Mouse (Mus musculus): ENCODE measurements at regions not wholly inside any gene's neighbourhood (a gene's known extent, or its start where the extent isn't known, plus 50 kb on each side); places are given as distances from the start of the nearest gene placed in this dataset.

- TF ChIP-seq CTCF (IDR thresholded peaks at IDR 0.05; ENCODE audit: low read depth) (no peak), EP300 (IDR thresholded peaks at IDR 0.05; ENCODE audit: low read depth) (no peak)
- no peak for ATAC-seq (ENCODE audit: insufficient read depth)
Observed at GRCm38 (mm10) chr13:88564978-88565377, 256.3 kb upstream of the Edil3 start.

GRCm38 (mm10) chr13:88602244-88602643 lies 219.0 kb upstream of the Edil3 start:
- Histone ChIP-seq H3K4me3 (ENCODE audit: insufficient read depth in 1 of 2, low read depth in 2 of 2, low read length in 2 of 2) (no peak overlapping the region), H3K4me1 (replicated peaks; ENCODE audit: control insufficient read depth in 2 of 2, insufficient read depth in 2 of 2, low read length in 1 of 2) (no peaks in the 10 kb centered on the region), H3K9ac (replicated peaks) (no peak overlapping the region), H3K27ac (no peak overlapping the region), H3K27me3 (ENCODE audit: control insufficient read depth, insufficient read depth, low read length) (no peaks in the 10 kb centered on the region), H3K4me2 (ENCODE audit: low read depth) (no peak overlapping the region), H3K9me3 (ENCODE audit: control insufficient read depth, low read length) (no peaks in the 10 kb centered on the region), H3K36me3 (replicated peaks; ENCODE audit: control insufficient read depth, insufficient read depth, low read depth) (no peaks in the 10 kb centered on the region)
- ATAC-seq (ENCODE audit: insufficient read depth): no peak
- 55% methylated on average over 1 of the region's 1 CpGs for WGBS (ENCODE audit: insufficient replicate concordance)
- no peak for DNase-seq (ENCODE audit: low read depth in 3 of 3, low spot score in 3 of 3)
- no peak for TF ChIP-seq EP300 (IDR thresholded peaks at IDR 0.05; ENCODE audit: low read depth)
- no peak for TF ChIP-seq CTCF (IDR thresholded peaks at IDR 0.05; ENCODE audit: low read depth)

More at GRCm38 (mm10) chr13:88564978-88565377, 256.3 kb upstream of the Edil3 start:
- H3K9ac ChIP-seq (replicated peaks): no peak overlapping the region
- no peaks in the 10 kb centered on the region for H3K9me3 ChIP-seq (ENCODE audit: control insufficient read depth, low read length)
- H3K27ac ChIP-seq: no peak overlapping the region
- H3K36me3 ChIP-seq (replicated peaks; ENCODE audit: control insufficient read depth, insufficient read depth, low read depth): no peaks in the 10 kb centered on the region
- H3K27me3 ChIP-seq (ENCODE audit: control insufficient read depth, insufficient read depth, low read length): no peaks in the 10 kb centered on the region
- H3K4me1 ChIP-seq (replicated peaks; ENCODE audit: control insufficient read depth in 2 of 2, insufficient read depth in 2 of 2, low read length in 1 of 2): no peaks in the 10 kb centered on the region
- no peak for DNase-seq (ENCODE audit: low read depth in 3 of 3, low spot score in 3 of 3)
- WGBS (ENCODE audit: insufficient replicate concordance): 64% methylated on average over 1 of the region's 1 CpGs
- no peak overlapping the region for H3K4me2 ChIP-seq (ENCODE audit: low read depth)
- no peak overlapping the region for H3K4me3 ChIP-seq (ENCODE audit: insufficient read depth in 1 of 2, low read depth in 2 of 2, low read length in 2 of 2)

GRCm38 (mm10) chr13:88610610-88611009 lies 210.7 kb upstream of the Edil3 start:
- no peak overlapping the region for H3K9ac ChIP-seq (replicated peaks)
- H3K27ac ChIP-seq: no peak overlapping the region
- H3K4me3 ChIP-seq (ENCODE audit: insufficient read depth in 1 of 2, low read depth in 2 of 2, low read length in 2 of 2): no peak overlapping the region
- DNase-seq (ENCODE audit: low read depth in 3 of 3, low spot score in 3 of 3): no peak
- H3K27me3 ChIP-seq (ENCODE audit: control insufficient read depth, insufficient read depth, low read length): no peaks in the 10 kb centered on the region
- H3K4me1 ChIP-seq (replicated peaks; ENCODE audit: control insufficient read depth in 2 of 2, insufficient read depth in 2 of 2, low read length in 1 of 2): no peaks in the 10 kb centered on the region
- no peak for TF ChIP-seq EP300 (IDR thresholded peaks at IDR 0.05; ENCODE audit: low read depth)
- TF ChIP-seq CTCF (IDR thresholded peaks at IDR 0.05; ENCODE audit: low read depth): no peak
- H3K4me2 ChIP-seq (ENCODE audit: low read depth): no peak overlapping the region
- no peaks in the 10 kb centered on the region for H3K9me3 ChIP-seq (ENCODE audit: control insufficient read depth, low read length)
- WGBS (ENCODE audit: insufficient replicate concordance): 39% methylated on average over 2 of the region's 2 CpGs
- ATAC-seq (ENCODE audit: insufficient read depth): no peak
- H3K36me3 ChIP-seq (replicated peaks; ENCODE audit: control insufficient read depth, insufficient read depth, low read depth): no peaks in the 10 kb centered on the region

- Histone ChIP-seq H3K27ac (no peak overlapping the region), H3K4me3 (ENCODE audit: insufficient read depth in 1 of 2, low read depth in 2 of 2, low read length in 2 of 2) (no peak overlapping the region), H3K27me3 (ENCODE audit: control insufficient read depth, insufficient read depth, low read length) (no peaks in the 10 kb centered on the region), H3K9me3 (ENCODE audit: control insufficient read depth, low read length) (no peaks in the 10 kb centered on the region), H3K36me3 (replicated peaks; ENCODE audit: control insufficient read depth, insufficient read depth, low read depth) (no peaks in the 10 kb centered on the region), H3K9ac (replicated peaks) (no peak overlapping the region), H3K4me1 (replicated peaks; ENCODE audit: control insufficient read depth in 2 of 2, insufficient read depth in 2 of 2, low read length in 1 of 2) (no peaks in the 10 kb centered on the region), H3K4me2 (ENCODE audit: low read depth) (no peak overlapping the region)
- no peak for DNase-seq (ENCODE audit: low read depth in 3 of 3, low spot score in 3 of 3)
- TF ChIP-seq CTCF (IDR thresholded peaks at IDR 0.05; ENCODE audit: low read depth) (no peak), EP300 (IDR thresholded peaks at IDR 0.05; ENCODE audit: low read depth) (no peak)
- no peak for ATAC-seq (ENCODE audit: insufficient read depth)
- WGBS (ENCODE audit: insufficient replicate concordance): 71% methylated on average over 3 of the region's 3 CpGs
Observed at GRCm38 (mm10) chr13:88613231-88613630, 208.0 kb upstream of the Edil3 start.

- H3K36me3 ChIP-seq (replicated peaks; ENCODE audit: control insufficient read depth, insufficient read depth, low read depth): no peaks in the 10 kb centered on the region
- 53% methylated on average over 2 of the region's 2 CpGs for WGBS (ENCODE audit: insufficient replicate concordance)
- no peak for TF ChIP-seq EP300 (IDR thresholded peaks at IDR 0.05; ENCODE audit: low read depth)
- TF ChIP-seq CTCF (IDR thresholded peaks at IDR 0.05; ENCODE audit: low read depth): no peak
- H3K27ac ChIP-seq: no peak overlapping the region
- H3K27me3 ChIP-seq (ENCODE audit: control insufficient read depth, insufficient read depth, low read length): no peaks in the 10 kb centered on the region
- no peaks in the 10 kb centered on the region for H3K9me3 ChIP-seq (ENCODE audit: control insufficient read depth, low read length)
- no peaks in the 10 kb centered on the region for H3K4me1 ChIP-seq (replicated peaks; ENCODE audit: control insufficient read depth in 2 of 2, insufficient read depth in 2 of 2, low read length in 1 of 2)
- H3K4me3 ChIP-seq (ENCODE audit: insufficient read depth in 1 of 2, low read depth in 2 of 2, low read length in 2 of 2): no peak overlapping the region
- no peak overlapping the region for H3K9ac ChIP-seq (replicated peaks)
- DNase-seq (ENCODE audit: low read depth in 3 of 3, low spot score in 3 of 3) (no peak), ATAC-seq (ENCODE audit: insufficient read depth) (no peak)
- no peak overlapping the region for H3K4me2 ChIP-seq (ENCODE audit: low read depth)
Observed at GRCm38 (mm10) chr13:88650135-88650534, 171.1 kb upstream of the Edil3 start.

Measured in liver, embryonic 14.5 days (tissue).